9 mouse cellular contexts compared by ENCODE assay signal in the genomic region with DNA sequence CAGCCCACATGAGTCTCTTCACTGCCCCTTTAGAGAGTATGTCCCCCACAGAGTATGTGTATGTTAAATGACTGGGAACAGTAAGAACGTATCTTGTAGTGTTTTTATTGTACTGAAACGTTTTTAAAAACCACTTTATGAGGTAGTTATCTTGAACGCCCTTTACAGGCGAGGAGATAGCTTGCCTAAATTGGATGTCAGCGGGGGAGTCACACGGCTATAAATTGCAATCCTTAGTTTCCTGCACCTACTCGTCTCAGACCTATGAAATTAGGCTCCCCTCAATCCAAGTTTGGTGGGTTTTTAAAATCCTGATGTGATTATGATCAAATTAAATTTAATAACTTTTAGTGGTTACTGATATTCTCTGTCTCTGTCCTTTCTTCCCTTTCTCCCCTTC. TPM values are rescaled to one million over a fixed set of nuclear protein-coding genes. Genes with fewer than 3 reads are reported as not detected.
DNase-seq lines count a peak whose midpoint lies in the region; ATAC-seq and TF ChIP-seq lines count a peak whose summit lies in the region.
"Had no signal": no experiment of that assay in that cellular context is flagged by ENCODE, and none has a peak within 500 bp of the region (broad histone marks: within the 10 kb centered on the region; RNA-seq: fewer than 3 reads in every experiment).

No protein-coding gene starts in this region.

- no peak for DNase-seq in heart, postnatal 0 days (ENCODE audit: low spot score)
- no peak for DNase-seq in heart, adult 8-10 months (ENCODE audit: low spot score)
- no peak for DNase-seq in retina, postnatal 1 day
- DNase-seq in gastrocnemius, postnatal 14 days: no peak
- DNase-seq: kidney, postnatal 25 days had no signal

- H3K27ac ChIP-seq in heart, postnatal 0 days (ENCODE audit: low read depth): no peak overlapping the region
- no peak overlapping the region for H3K27ac ChIP-seq in bone marrow macrophage, adult 2 months (ENCODE audit: insufficient read depth, low read depth, low read length)
- no peak overlapping the region for H3K27ac ChIP-seq in embryonic fibroblast, embryonic 13.5 days (ENCODE audit: insufficient read depth, low read length)
- H3K27ac ChIP-seq in liver, embryonic 15.5 days (replicated peaks): no peak overlapping the region

- H3K27me3 ChIP-seq in heart, postnatal 0 days (ENCODE audit: control insufficient read depth, insufficient read depth, low read length): no peaks in the 10 kb centered on the region
- H3K27me3 ChIP-seq in liver, embryonic 15.5 days: peaks cover 27% of the 10 kb centered on the region

- H3K36me3 ChIP-seq in heart, postnatal 0 days (replicated peaks; ENCODE audit: control insufficient read depth, insufficient read depth, low read length): no peaks in the 10 kb centered on the region
- no peaks in the 10 kb centered on the region for H3K36me3 ChIP-seq in liver, embryonic 15.5 days (replicated peaks)

- TF ChIP-seq CTCF in heart, postnatal 0 days (IDR thresholded peaks at IDR 0.05; ENCODE audit: low read depth): no peak
- no peak for TF ChIP-seq CTCF in bone marrow macrophage, adult 2 months (IDR thresholded peaks at IDR 0.05; ENCODE audit: low read depth, low read length)
- TF ChIP-seq CTCF in embryonic fibroblast, embryonic 13.5 days (IDR thresholded peaks at IDR 0.05; ENCODE audit: borderline replicate concordance, insufficient read depth, low read length): no peak

- peak overlapping the region; percentile 97 for H3K4me2 ChIP-seq in heart, postnatal 0 days (ENCODE audit: low read depth, low read length)
- H3K4me2 ChIP-seq in liver, embryonic 15.5 days: peak overlapping the region; percentile 92

- peaks cover 10% of the 10 kb centered on the region; the same call in 1 of the 2 replicates for H3K4me1 ChIP-seq in heart, postnatal 0 days (ENCODE audit: control insufficient read depth, insufficient read depth)
- peaks cover 23% of the 10 kb centered on the region for H3K4me1 ChIP-seq in bone marrow macrophage, adult 2 months (ENCODE audit: control insufficient read depth, insufficient read depth, low read length)
- H3K4me1 ChIP-seq in embryonic fibroblast, embryonic 13.5 days (ENCODE audit: control insufficient read depth, insufficient read depth, low read length): no peaks in the 10 kb centered on the region; the same call in 1 of the 2 replicates
- H3K4me1 ChIP-seq in liver, embryonic 15.5 days (replicated peaks): peaks cover 11% of the 10 kb centered on the region; the same call in 1 of the 2 replicates

- H3K4me3 ChIP-seq in heart, postnatal 0 days (ENCODE audit: low read depth, low read length): peak overlapping the region; percentile 75
- H3K4me3 ChIP-seq in bone marrow macrophage, adult 2 months (ENCODE audit: insufficient read depth, low read length): peak overlapping the region; percentile 88; the same call in 1 of the 2 replicates
- peak overlapping the region; percentile 51; the same call in 1 of the 2 replicates for H3K4me3 ChIP-seq in embryonic fibroblast, embryonic 13.5 days (ENCODE audit: insufficient read depth, low read length)
- H3K4me3 ChIP-seq in liver, embryonic 15.5 days (replicated peaks): peak overlapping the region; percentile 64

- intact Hi-C loops in gastrocnemius, postnatal 14 days (cut with DNase I; ENCODE audit: low total_unique reads): no loop called here

- H3K9ac ChIP-seq in heart, postnatal 0 days (replicated peaks; ENCODE audit: low read depth, low read length): peak overlapping the region; percentile 71
- no peak overlapping the region for H3K9ac ChIP-seq in liver, embryonic 15.5 days

- no peaks in the 10 kb centered on the region for H3K9me3 ChIP-seq in heart, postnatal 0 days (replicated peaks; ENCODE audit: control insufficient read depth, low read length)
- no peaks in the 10 kb centered on the region for H3K9me3 ChIP-seq in liver, embryonic 15.5 days (replicated peaks)

- WGBS in heart, postnatal 0 days: 53% methylated on average over 7 of the region's 7 CpGs
- WGBS in liver, embryonic 15.5 days (ENCODE audit: insufficient replicate concordance): 47% methylated on average over 7 of the region's 7 CpGs

- no peak for TF ChIP-seq POLR2A in bone marrow macrophage, adult 2 months (IDR thresholded peaks at IDR 0.05; ENCODE audit: borderline replicate concordance, low read depth, low read length)
- TF ChIP-seq POLR2A in embryonic fibroblast, embryonic 13.5 days (IDR thresholded peaks at IDR 0.05; ENCODE audit: low read depth, low read length): no peak

- TF ChIP-seq EP300 in heart, postnatal 0 days (IDR thresholded peaks at IDR 0.05; ENCODE audit: low read depth): no peak

- no peak for ATAC-seq in heart, postnatal 0 days (ENCODE audit: insufficient read depth, low read depth)
- no peak for ATAC-seq in liver, embryonic 15.5 days (ENCODE audit: insufficient read depth)
- ATAC-seq in inflammation-experienced regulatory T-cells, adult 6 months: no peak

RNA-seq across cellular contexts. Expression of a gene that starts 1.4 kb away (rescaled TPM):
- total RNA-seq in heart, postnatal 0 days (2014; rRNA removed; ENCODE audit: low replicate concordance): 5.0 and 6.2 TPM in 2 replicates
- polyA plus RNA-seq in heart, postnatal 0 days (2015; fragmentation: Nextera tagmentation; extraction: Ambion mirVana): 3.0 and 3.1 TPM in 2 replicates
- 1 to 10 TPM; 4.6 to 5.7 (median 4.6) TPM for total RNA-seq in heart, adult 8-10 months (2022)
- 18.5 and 21.8 TPM in 2 replicates for polyA plus RNA-seq in bone marrow macrophage, adult 2 months (2012; ENCODE audit: insufficient read depth, insufficient read length, missing spikeins)
- 36.1 and 42.1 TPM in 2 replicates for polyA plus RNA-seq in embryonic fibroblast, embryonic 13.5 days (2011; ENCODE audit: insufficient read length, low read depth, missing spikeins)
- polyA plus RNA-seq in liver, embryonic 15.5 days (2015; fragmentation: Nextera tagmentation; extraction: Ambion mirVana): 4.1 TPM in 2 replicates
- polyA plus RNA-seq in inflammation-experienced regulatory T-cells, adult 6 months (2017; shearing (Covaris generic)): 10 to 100 TPM in 1 of 3 experiments, 1 to 10 TPM in 2; 6.2 to 26.1 (median 9.5) TPM
- 1 to 10 TPM; 6.1 to 7.9 TPM for total RNA-seq in gastrocnemius, postnatal 14 days (2021)
